ENCODE assay signal across 8 mouse cellular contexts in the genomic region with DNA sequence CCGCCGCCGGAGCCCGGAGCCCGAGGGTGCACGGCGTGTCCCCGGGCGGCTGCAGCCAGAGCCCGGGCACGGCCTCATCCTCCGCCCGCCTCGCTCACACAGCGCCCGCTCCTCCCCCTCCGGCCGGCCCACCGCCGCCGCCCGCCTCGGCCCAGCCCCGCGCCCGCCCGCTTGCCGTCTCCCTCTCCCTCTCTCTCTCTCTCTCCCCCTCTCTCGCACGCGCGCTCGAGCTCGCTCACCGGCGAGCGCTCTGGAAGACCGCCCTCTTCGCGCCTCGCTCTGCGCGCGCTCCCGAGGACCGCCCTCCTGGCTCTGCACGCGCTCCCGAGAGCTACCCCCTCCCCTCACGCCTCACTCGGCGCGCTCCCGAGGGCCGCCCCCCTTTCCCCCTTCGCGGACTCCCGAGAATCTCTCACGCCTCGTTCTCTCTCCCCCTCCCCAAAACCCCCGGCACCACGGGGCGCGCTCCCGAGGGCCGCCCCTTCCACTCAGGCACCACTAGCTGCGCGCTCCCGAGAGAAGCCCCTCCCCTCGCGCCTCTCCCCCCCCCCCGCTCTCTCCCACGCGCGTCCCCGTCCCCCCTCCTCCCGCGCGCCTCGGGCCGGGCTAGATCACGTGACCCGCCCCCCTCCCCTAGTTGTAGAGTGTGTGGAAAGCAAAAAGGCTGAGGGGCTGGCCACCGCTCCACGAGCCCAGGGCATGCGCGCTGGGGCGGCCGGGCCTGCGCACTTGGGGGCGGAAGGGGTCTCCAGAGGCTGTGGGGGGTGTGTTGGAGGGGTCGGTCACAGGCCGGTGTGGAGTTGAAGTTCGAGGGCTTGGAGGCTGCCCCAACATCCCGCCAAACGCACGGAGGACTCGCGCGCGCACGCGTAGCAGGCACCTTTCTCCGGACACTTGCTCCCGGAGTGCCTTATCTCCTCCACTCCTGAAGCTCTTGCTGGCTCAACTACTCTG. TPM values are rescaled to one million over a fixed set of nuclear protein-coding genes. Genes with fewer than 3 reads are reported as not detected.
DNase-seq lines count a peak whose midpoint lies in the region; ATAC-seq lines count a peak whose summit lies in the region.

TSS of gene Auts2 (minus strand) at position 227 of the 954 bp plus-strand sequence.

- H3K9ac ChIP-seq in intestine, embryonic 14.5 days (ENCODE audit: low read length), result peak within 1 kb of the TSS; percentile 85

- H3K36me3 ChIP-seq in intestine, embryonic 14.5 days (ENCODE audit: control insufficient read depth, insufficient read depth, low read length), result no peaks in the 10 kb centered on the region

- peak within 1 kb of the TSS; percentile 68 for H3K4me2 ChIP-seq in intestine, embryonic 14.5 days (ENCODE audit: low read length)

- H3K4me3 ChIP-seq in intestine, embryonic 14.5 days (ENCODE audit: low read depth, low read length), result peak within 1 kb of the TSS; percentile 70

- H3K4me1 ChIP-seq in intestine, embryonic 14.5 days (replicated peaks; ENCODE audit: control insufficient read depth, insufficient read depth, low read length), result peaks cover 14% of the 10 kb centered on the region; the same call in 1 of the 2 replicates

- WGBS in intestine, embryonic 14.5 days, result under 1% methylated on average over 80 of the region's 105 CpGs

- no peaks in the 10 kb centered on the region for H3K9me3 ChIP-seq in intestine, embryonic 14.5 days (ENCODE audit: control insufficient read depth, low read length)

- peak; percentile 90 for ATAC-seq in intestine, embryonic 14.5 days (replicated peaks; ENCODE audit: low FRiP score, low TSS enrichment, low read depth)
- ATAC-seq in megakaryocyte progenitor cell, adult 5-6 weeks (replicated peaks; ENCODE audit: poor library complexity), result peak; percentile 67

- no peaks in the 10 kb centered on the region for H3K27me3 ChIP-seq in intestine, embryonic 14.5 days (replicated peaks; ENCODE audit: control insufficient read depth, insufficient read depth, low read length)

- DNase-seq in adrenal gland, postnatal 10 days, result peak; percentile 94
- DNase-seq in embryo, embryonic 10 days (ENCODE audit: low spot score), result peak; percentile 95
- DNase-seq in gastrocnemius, postnatal 25 days, result peak; percentile 91
- peak; percentile 94 for DNase-seq in intestine, embryonic 14.5 days (ENCODE audit: low spot score)
- DNase-seq in left cerebral cortex, postnatal 14 days (ENCODE audit: low spot score in 2 of 2), result peak; percentile 86 to 90
- peak; percentile 78 for DNase-seq in right cerebral cortex, postnatal 36 days (ENCODE audit: low spot score in 2 of 2)
- no peak for DNase-seq in MN1 (ENCODE audit: low spot score)

- H3K27ac ChIP-seq in intestine, embryonic 14.5 days (ENCODE audit: low read depth), result peak within 1 kb of the TSS; percentile 93

- intact Hi-C loops in left cerebral cortex, postnatal 14 days (cut with DNase I), result loop anchor here (5.0 to 10.0 kb wide), 3 partner anchors 71 to 1041 kb away; no protein-coding TSS in a partner anchor

RNA-seq across cellular contexts. Expression of gene Auts2, which starts in this region (rescaled TPM):
- total RNA-seq in adrenal gland, postnatal 10 days (2021), result 10 to 100 TPM; 24.7 to 47.4 TPM
- total RNA-seq in gastrocnemius, postnatal 25 days (2021), result 10 to 100 TPM; 13.4 to 35.1 TPM
- polyA plus RNA-seq in intestine, embryonic 14.5 days (2014; fragmentation: Nextera tagmentation; extraction: Ambion mirVana), result 30.4 and 34.4 TPM in 2 replicates
- total RNA-seq in left cerebral cortex, postnatal 14 days (2021), result 10 to 100 TPM; 88.7 to 96.9 TPM
- 3.9 and 9.8 TPM in 2 replicates for total RNA-seq in megakaryocyte progenitor cell, adult 5-6 weeks (2015)
- total RNA-seq in megakaryocyte progenitor cell, adult 5-6 weeks (2017), result 1.4 and 15.0 TPM in 2 replicates
